Mouse (Mus musculus): ENCODE results near the gene Egf.

DNA sequence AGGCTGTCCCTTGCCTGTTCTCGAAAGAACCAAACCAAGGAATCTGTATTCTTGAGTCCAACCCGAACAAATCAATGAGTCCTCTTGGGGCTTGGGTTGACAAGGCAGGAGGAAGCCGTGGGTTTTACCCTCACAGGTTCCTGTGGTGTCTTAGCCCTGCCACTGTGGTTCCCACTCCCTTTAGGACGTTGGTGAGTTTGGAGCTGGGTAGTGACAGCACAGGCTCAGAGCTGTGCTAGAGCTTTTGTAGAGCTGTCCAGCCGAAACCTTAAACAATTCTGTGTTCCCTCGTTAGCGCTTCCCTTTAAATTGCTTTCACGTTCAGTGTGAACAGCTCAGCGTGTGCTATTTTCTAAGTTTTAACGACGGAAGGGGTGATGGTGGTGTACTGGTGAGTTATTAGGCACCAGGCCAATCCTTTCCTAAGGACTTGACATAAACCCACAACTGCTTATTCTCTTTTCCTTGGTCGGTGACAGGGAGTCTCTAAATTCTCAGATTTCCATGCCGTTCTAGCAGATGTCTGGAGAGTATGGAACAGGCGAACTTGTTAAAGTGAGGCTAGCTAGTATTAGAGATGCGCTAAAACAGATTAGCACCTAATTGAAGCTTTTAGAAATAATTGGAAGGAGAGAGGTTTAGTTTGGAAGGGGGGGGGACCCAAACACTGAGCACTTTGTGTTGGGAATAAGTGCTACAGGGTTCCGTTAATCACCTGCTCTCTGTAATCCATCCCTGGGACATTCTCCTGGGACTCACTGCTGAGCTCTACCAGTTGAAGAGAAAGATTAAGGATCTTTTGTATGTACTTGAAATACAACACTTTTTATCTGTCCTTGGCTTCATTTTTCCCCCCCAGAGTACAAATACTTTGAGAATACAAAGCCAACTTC lies 16.6 kb downstream of the Egf start:
- TF ChIP-seq POLR2A (IDR thresholded peaks at IDR 0.05; ENCODE audit: insufficient read depth, low read depth, low read length) (no peak), CTCF (IDR thresholded peaks at IDR 0.05) (no peak), EP300 (IDR thresholded peaks at IDR 0.05; ENCODE audit: insufficient read depth, low read depth, low read length) (no peak)

Data from heart, adult 2 months (tissue).